Mouse (Mus musculus) heart, embryonic 10.5 days (tissue): ENCODE results near the gene Tsku. TPM values are rescaled to one million over a fixed set of nuclear protein-coding genes. Genes with fewer than 3 reads are reported as not detected.

Experiments used
- DNase-seq: peaks from one replicate; pipeline ENCODE4 v3.0.0-alpha.2; 2017; ENCODE audit warnings: low spot score
- H3K27ac ChIP-seq: fragments of 300-500 bp; sonication (generic); 2 replicates; pipeline ENCODE4 v1.5.1; 2016; ENCODE audit warnings: mild to moderate bottlenecking
- H3K27me3 ChIP-seq: fragments of 300-500 bp; sonication (generic); 2 replicates; pipeline ENCODE4 v1.6.1; 2016; ENCODE audit warnings: mild to moderate bottlenecking; ENCODE audit not compliant: poor library complexity, insufficient read depth, severe bottlenecking
- H3K36me3 ChIP-seq: fragments of 300-500 bp; sonication (generic); 2 replicates; pipeline ENCODE4 v1.6.1; 2016; ENCODE audit warnings: mild to moderate bottlenecking, moderate library complexity
- H3K4me1 ChIP-seq: fragments of 300-500 bp; sonication (generic); 2 replicates; pipeline ENCODE4 v1.6.1; 2016; ENCODE audit warnings: mild to moderate bottlenecking
- H3K4me3 ChIP-seq: fragments of 300-500 bp; sonication (generic); 2 replicates; pipeline ENCODE4 v1.5.1; 2016; ENCODE audit warnings: mild to moderate bottlenecking, moderate library complexity
- H3K9me3 ChIP-seq: fragments of 300-500 bp; sonication (generic); 2 replicates; pipeline ENCODE4 v1.6.1; 2016; ENCODE audit warnings: mild to moderate bottlenecking, moderate library complexity
- WGBS: fragments of 180-500 bp; shearing (Covaris S2); methylation state at CpG from one replicate; pipeline ENCODE4 v1.1.7; 2016; 5-methylcytosine and 5-hydroxymethylcytosine counted together
- polyA plus RNA-seq: library from polyadenylated mRNA; unstranded; fragments of >200 nt; fragmentation: Nextera tagmentation; extraction: Ambion mirVana; gene quantifications from 2 replicates; pipeline ENCODE4 v1.2.1, GENCODE M21; 2016

Gene Tsku
- polyA plus RNA-seq, 1 experiment from 2014 or later = 5.6 TPM

DNA sequence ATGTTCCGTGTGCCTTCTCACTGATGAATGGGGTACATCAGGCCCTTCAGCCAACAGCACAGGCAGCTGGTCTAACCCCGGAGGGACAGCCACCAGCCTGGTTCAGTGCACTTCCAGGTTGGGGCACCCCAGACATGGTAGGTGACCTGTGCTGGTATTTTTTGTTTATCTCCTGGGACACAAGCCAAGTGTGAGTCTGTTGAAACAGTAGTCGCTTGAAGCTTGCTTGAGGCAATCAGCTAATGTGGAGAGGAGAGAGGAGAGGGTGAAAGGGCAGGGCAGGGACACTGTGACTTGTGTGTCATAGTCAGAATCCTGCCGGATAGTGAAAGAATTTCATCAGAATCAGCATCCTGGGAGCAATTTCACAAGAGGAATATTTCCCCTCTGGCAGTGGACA, 22.2 kb upstream of the Tsku start:
- DNase-seq = no peak
- whole genome bisulfite sequencing = 37% methylated on average over 4 of the region's 4 CpGs
- Histone ChIP-seq H3K27ac (no peak overlapping the region), H3K27me3 (no peaks in the 10 kb centered on the region; the same call in 1 of the 2 replicates), H3K9me3 (no peaks in the 10 kb centered on the region), H3K4me3 (no peak overlapping the region), H3K4me1 (peaks cover 31% of the 10 kb centered on the region), H3K36me3 (no peaks in the 10 kb centered on the region)

- H3K27ac ChIP-seq = no peak overlapping the region
- no peak for DNase-seq
- no peaks in the 10 kb centered on the region; the same call in 1 of the 2 replicates for H3K27me3 ChIP-seq
- no peaks in the 10 kb centered on the region for H3K9me3 ChIP-seq
- peaks cover 31% of the 10 kb centered on the region for H3K4me1 ChIP-seq
- WGBS = 54% methylated on average over 6 of the region's 6 CpGs
- no peaks in the 10 kb centered on the region for H3K36me3 ChIP-seq
- no peak overlapping the region for H3K4me3 ChIP-seq
Measured at GRCm38 (mm10) chr7:98382784-98383183, 21.7 kb upstream of the Tsku start.

DNA sequence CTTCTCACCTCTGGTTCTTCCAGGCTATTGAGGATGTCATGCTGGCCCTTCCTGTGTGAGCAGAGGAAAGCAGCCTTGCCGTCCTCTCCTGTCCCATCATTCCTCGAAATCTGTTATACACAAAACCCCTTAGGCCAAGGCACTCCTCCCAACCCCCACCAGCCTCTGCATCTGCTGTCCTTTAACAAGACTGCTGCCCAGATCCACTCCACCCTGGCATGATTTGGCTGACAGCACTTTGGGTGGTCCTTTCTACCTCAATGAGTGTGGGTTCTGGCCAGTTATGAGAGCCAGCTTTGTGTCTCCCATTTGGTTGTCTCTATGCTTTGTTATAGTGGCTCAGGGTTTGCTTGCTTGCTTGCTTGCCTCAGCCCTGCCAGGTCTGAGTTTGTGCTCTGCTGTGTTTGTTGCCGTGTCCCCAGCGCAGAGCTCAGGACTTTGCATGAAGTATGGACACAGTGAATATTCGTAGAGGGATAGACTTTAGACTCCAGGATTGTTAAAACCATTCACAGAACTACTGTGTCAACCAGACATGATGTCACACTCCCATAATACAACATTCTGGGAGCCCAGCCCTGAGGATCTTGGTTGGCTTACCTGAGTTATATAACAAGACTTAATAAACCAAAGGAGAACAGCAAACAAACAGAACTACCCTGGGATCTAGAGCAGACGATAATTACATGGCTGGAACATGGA, 19.2 kb upstream of the Tsku start:
- Histone ChIP-seq H3K4me3 (no peak overlapping the region), H3K4me1 (peaks cover 29% of the 10 kb centered on the region), H3K27ac (no peak overlapping the region), H3K27me3 (no peaks in the 10 kb centered on the region; the same call in 1 of the 2 replicates), H3K36me3 (no peaks in the 10 kb centered on the region), H3K9me3 (no peaks in the 10 kb centered on the region)
- WGBS = 70% methylated on average over 6 of the region's 6 CpGs
- DNase-seq = no peak

GRCm38 (mm10) chr7:98379232-98379631, 18.1 kb upstream of the Tsku start:
- Histone ChIP-seq H3K36me3 (no peaks in the 10 kb centered on the region), H3K4me1 (peaks cover 28% of the 10 kb centered on the region), H3K27me3 (no peaks in the 10 kb centered on the region; the same call in 1 of the 2 replicates), H3K9me3 (no peaks in the 10 kb centered on the region), H3K27ac (no peak overlapping the region), H3K4me3 (no peak overlapping the region)
- DNase-seq = no peak
- 61% methylated on average over 4 of the region's 4 CpGs for WGBS

- 75% methylated on average over 5 of the region's 5 CpGs for WGBS
- H3K4me3 ChIP-seq = no peak overlapping the region
- H3K27ac ChIP-seq = no peak overlapping the region
- H3K27me3 ChIP-seq = no peaks in the 10 kb centered on the region; the same call in 1 of the 2 replicates
- H3K9me3 ChIP-seq = no peaks in the 10 kb centered on the region
- peaks cover 10% of the 10 kb centered on the region for H3K4me1 ChIP-seq
- H3K36me3 ChIP-seq = no peaks in the 10 kb centered on the region
- no peak for DNase-seq
Measured at GRCm38 (mm10) chr7:98377257-98377656, 16.1 kb upstream of the Tsku start.

DNA sequence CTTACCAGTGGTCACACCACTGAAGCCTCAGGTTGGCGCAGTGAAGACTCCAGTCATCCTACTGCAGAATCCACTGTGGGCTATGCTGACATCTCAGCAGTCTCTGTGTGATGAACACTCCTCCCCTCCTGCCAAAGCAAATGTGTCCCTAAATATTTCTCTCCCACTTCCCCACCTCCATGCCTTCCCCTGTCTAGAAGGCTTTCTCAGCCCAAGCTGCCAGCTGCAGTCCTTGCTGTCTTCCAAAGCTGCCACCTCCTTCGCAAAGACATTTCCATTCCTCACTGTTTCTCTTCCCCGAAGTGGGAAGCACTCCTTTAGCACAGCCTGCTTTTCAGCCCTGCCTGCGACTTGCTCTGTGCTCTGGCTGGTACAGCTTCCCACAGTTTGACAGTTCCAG, 10.0 kb upstream of the Tsku start:
- WGBS = 35% methylated on average over 4 of the region's 4 CpGs
- Histone ChIP-seq H3K9me3 (no peaks in the 10 kb centered on the region), H3K4me3 (no peak overlapping the region), H3K27ac (no peak overlapping the region), H3K4me1 (peaks cover 23% of the 10 kb centered on the region), H3K27me3 (peaks cover 6% of the 10 kb centered on the region; the same call in 1 of the 2 replicates), H3K36me3 (no peaks in the 10 kb centered on the region)
- no peak for DNase-seq

- Histone ChIP-seq H3K27me3 (peaks cover 6% of the 10 kb centered on the region; the same call in 1 of the 2 replicates), H3K9me3 (no peaks in the 10 kb centered on the region), H3K4me3 (no peak overlapping the region), H3K27ac (no peak overlapping the region), H3K4me1 (peaks cover 23% of the 10 kb centered on the region), H3K36me3 (no peaks in the 10 kb centered on the region)
- 59% methylated on average over 10 of the region's 10 CpGs for WGBS
- no peak for DNase-seq
Measured at GRCm38 (mm10) chr7:98369762-98370369, 8.7 kb upstream of the Tsku start.

GRCm38 (mm10) chr7:98361662-98362061, 534 bp upstream of the Tsku start:
- H3K9me3 ChIP-seq = 0 out of 2 replicates have a peak, but pooled peaks cover 4% of the 10 kb centered on the region
- H3K36me3 ChIP-seq = no peaks in the 10 kb centered on the region
- 36% methylated on average over 2 of the region's 2 CpGs for WGBS
- peak overlapping the region; percentile 89; the same call in 1 of the 2 replicates for H3K27ac ChIP-seq
- H3K4me1 ChIP-seq = peaks cover 42% of the 10 kb centered on the region
- H3K27me3 ChIP-seq = no peaks in the 10 kb centered on the region
- no peak for DNase-seq
- H3K4me3 ChIP-seq = peak overlapping the region; percentile 82

DNA sequence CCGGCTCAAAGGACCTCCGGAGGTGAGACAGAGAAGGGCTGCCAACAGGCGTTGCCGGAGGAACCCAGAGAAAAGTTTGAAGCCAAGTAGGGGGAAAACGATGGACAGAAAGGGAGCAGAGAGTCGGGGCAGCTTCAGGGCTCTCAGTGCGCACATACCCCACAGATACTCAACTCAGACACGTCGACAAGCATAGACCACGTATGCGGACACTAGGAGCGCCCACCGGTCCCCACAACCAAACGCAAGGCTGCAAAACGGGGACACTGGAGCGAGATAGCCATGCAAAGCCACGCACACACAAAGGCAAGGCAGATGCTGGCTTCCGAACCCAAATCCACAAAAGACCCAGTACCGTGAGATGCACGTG, 522 bp downstream of the Tsku start:
- Histone ChIP-seq H3K27me3 (no peaks in the 10 kb centered on the region), H3K27ac (peak overlapping the region; percentile 89), H3K4me1 (peaks cover 52% of the 10 kb centered on the region), H3K9me3 (0 out of 2 replicates have a peak, but pooled peaks cover 4% of the 10 kb centered on the region), H3K36me3 (no peaks in the 10 kb centered on the region), H3K4me3 (peak overlapping the region; percentile 82)
- under 1% methylated on average over 20 of the region's 20 CpGs for WGBS
- DNase-seq = no peak

DNA sequence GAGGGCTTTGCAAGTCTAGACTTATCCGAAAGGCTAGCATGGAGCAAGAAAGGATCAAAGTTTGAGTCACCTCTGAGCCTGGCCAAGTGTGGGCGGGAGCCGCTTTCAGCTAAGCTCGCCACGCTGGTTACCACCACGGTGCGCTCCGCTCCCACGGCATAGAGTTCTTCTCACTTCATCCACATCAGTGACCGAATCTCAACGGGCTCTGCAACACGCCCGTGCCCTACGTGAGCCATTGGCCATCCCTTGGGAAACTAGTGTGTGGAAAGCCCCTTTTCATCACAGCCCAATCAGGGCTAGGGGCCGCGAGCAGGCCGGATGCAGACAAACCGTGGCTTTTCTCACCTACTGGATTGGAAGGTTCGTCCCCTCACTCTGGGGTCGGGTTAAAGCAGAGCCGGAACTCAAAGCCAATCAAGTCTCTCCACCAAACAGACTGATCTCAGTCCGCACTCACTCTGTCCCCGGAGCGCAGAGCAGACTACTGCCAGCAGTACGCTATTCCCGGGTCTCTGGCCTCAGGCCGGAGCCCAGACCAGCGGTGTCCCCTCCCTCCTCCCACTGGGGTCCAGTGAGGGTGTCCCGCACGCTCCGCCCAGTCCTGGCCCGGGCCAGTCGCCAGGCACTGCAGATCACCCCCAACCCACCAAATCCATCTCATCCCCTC, 1.0 kb downstream of the Tsku start:
- no peaks in the 10 kb centered on the region for H3K27me3 ChIP-seq
- H3K4me3 ChIP-seq = peak overlapping the region; percentile 82
- H3K9me3 ChIP-seq = 0 out of 2 replicates have a peak, but pooled peaks cover 4% of the 10 kb centered on the region
- H3K27ac ChIP-seq = peak overlapping the region; percentile 89
- H3K36me3 ChIP-seq = no peaks in the 10 kb centered on the region
- under 1% methylated on average over 33 of the region's 33 CpGs for WGBS
- peak; percentile 90 for DNase-seq
- H3K4me1 ChIP-seq = peaks cover 58% of the 10 kb centered on the region

DNA sequence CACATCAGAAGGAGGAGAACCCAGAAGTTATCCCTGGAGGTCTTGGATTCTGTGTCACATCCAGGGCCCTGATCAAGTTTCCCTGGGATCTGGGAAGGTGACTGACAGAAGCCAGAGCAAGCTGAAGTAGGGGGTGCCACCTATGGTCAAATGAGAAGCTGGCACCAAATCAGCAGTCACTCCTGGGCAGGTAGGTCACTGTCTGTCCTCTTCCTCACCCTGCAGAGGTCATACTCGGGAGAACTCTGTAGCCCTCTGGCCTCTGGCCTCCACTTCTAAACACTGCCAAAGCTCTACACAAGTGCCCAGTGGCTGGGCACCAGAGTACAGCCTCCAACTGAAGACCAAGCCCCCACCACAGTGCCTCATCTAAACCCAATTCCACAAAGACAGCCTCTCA, 3.1 kb downstream of the Tsku start:
- H3K36me3 ChIP-seq = peaks cover under 1% of the 10 kb centered on the region; the same call in 1 of the 2 replicates
- H3K4me3 ChIP-seq = no peak overlapping the region
- 55% methylated on average over 1 of the region's 1 CpGs for WGBS
- DNase-seq = no peak
- no peaks in the 10 kb centered on the region for H3K27me3 ChIP-seq
- H3K4me1 ChIP-seq = peaks cover 70% of the 10 kb centered on the region
- H3K9me3 ChIP-seq = no peaks in the 10 kb centered on the region
- no peak overlapping the region for H3K27ac ChIP-seq

DNA sequence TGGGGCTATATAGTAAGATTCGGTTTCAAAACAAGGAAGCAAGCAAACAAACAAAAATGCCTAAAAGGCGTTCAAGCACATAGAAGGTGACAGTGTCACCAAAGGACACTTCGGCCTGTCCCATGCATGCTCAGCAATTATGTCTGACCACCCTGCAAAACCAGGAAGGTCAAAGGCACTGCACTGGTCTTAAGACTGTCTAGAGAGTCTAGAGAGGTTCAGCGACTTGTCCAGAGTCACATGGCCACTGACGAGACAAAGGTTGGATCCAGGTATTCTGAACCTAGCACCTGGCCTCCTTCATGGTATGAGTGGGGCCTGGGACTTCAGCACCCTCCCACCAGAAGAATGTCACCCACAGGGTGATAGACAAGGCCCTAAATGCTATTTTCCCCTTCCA, 3.8 kb downstream of the Tsku start:
- no peak overlapping the region for H3K27ac ChIP-seq
- WGBS = 67% methylated on average over 5 of the region's 5 CpGs
- DNase-seq = no peak
- H3K4me1 ChIP-seq = peaks cover 71% of the 10 kb centered on the region
- H3K27me3 ChIP-seq = no peaks in the 10 kb centered on the region
- H3K9me3 ChIP-seq = no peaks in the 10 kb centered on the region
- no peak overlapping the region for H3K4me3 ChIP-seq
- H3K36me3 ChIP-seq = peaks cover 7% of the 10 kb centered on the region

DNA sequence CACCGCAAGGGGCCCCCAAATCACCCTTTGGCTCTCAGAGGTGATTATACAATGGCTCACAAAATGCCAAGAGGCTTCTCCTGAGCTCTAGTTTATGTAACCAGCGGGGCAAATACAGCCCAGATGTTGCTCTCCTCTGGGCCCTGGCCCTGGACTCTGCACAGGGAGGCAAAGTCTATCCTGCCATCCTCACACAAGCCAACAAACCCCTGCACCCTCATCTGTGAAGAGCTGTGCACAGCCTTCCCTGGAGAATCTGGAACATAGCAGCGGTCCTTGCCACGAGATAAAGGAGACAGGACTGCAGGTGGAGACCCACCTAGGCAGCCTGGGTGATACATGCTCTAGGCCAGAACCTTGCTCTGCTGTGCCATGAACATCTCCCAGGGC, 6.2 kb downstream of the Tsku start:
- H3K4me3 ChIP-seq = no peak overlapping the region
- H3K27me3 ChIP-seq = no peaks in the 10 kb centered on the region

More for the DNA sequence above, 6.2 kb downstream of the Tsku start:
- no peak for DNase-seq
- Histone ChIP-seq H3K27ac (peak overlapping the region; percentile 62), H3K4me1 (peaks cover 66% of the 10 kb centered on the region), H3K36me3 (peaks cover 30% of the 10 kb centered on the region), H3K9me3 (no peaks in the 10 kb centered on the region)
- WGBS = 52% methylated on average over 4 of the region's 4 CpGs
